Mouse (Mus musculus): ENCODE measurements around the gene Ankrd52. TPM values are rescaled to one million over a fixed set of nuclear protein-coding genes. Genes with fewer than 3 reads are reported as not detected.
A peak's percentile ranks its signal among the peaks of the same experiment; 100 is the strongest.

The Ankrd52 gene
- total and polyA plus RNA-seq, 3 experiments = 4.3 to 51.0 (median 15.3) TPM

GRCm38 (mm10) chr10:128438675-128439279 lies 61.9 kb downstream of the Ankrd52 start:
- DNase-seq (ENCODE audit: extremely low read depth) = peak; percentile 35
- in situ Hi-C loops (cut with MboI; ENCODE audit: low pct_ligation_motif_present, low pct_unique_long_range_greater_than_20kb, low sequenced_read_pairs) (no loop called here), dilution Hi-C loops (cut with MboI; ENCODE audit: extremely low pct_ligation_motif_present, extremely low pct_unique_long_range_greater_than_20kb, low sequenced_read_pairs) (no loop called here)
- no peak overlapping the region for H3K4me2 ChIP-seq (ENCODE audit: insufficient read depth, low read depth, poor library complexity, severe bottlenecking)
- no peaks in the 10 kb centered on the region for H3K79me2 ChIP-seq (replicated peaks; ENCODE audit: control insufficient read depth, extremely low read depth, insufficient read depth, poor library complexity, severe bottlenecking)
- peaks cover 51 to 84% of the 10 kb centered on the region in 2 experiments for H3K36me3 ChIP-seq (replicated peaks in 1 of 2; ENCODE audit: control insufficient read depth in 1 of 2, insufficient read depth in 1 of 2, low read length in 1 of 2)
- no peak overlapping the region for H3K27ac ChIP-seq (ENCODE audit: insufficient read depth, low read depth)
- no peak overlapping the region for H3K4me3 ChIP-seq (replicated peaks in 1 of 3; ENCODE audit: low read depth in 2 of 3, low read length in 2 of 3, poor library complexity in 1 of 3)
- H3K27me3 ChIP-seq (replicated peaks) = no peaks in the 10 kb centered on the region
- TF ChIP-seq IRF4 (IDR thresholded peaks at IDR 0.05; ENCODE audit: low read depth, low read length) (no peak), BHLHE40 (IDR thresholded peaks at IDR 0.05; ENCODE audit: low read depth, low read length) (no peak), MXI1 (IDR thresholded peaks at IDR 0.05; ENCODE audit: low read depth, low read length) (no peak), JUN (IDR thresholded peaks at IDR 0.05; ENCODE audit: insufficient read depth, low read depth, low read length) (no peak), HCFC1 (IDR thresholded peaks at IDR 0.05; ENCODE audit: low read depth, low read length) (no peak), RCOR1 (conservative IDR thresholded peaks at IDR 0.05; ENCODE audit: low read depth, low read length) (no peak), TCF12 (IDR thresholded peaks at IDR 0.05; ENCODE audit: low read depth, low read length) (no peak), KAT2A (IDR thresholded peaks at IDR 0.05; ENCODE audit: insufficient replicate concordance, low read length) (no peak), SIN3A (IDR thresholded peaks at IDR 0.05; ENCODE audit: low read length) (no peak), SMC3 (IDR thresholded peaks at IDR 0.05; ENCODE audit: low read depth, low read length) (no peak), CHD2 (IDR thresholded peaks at IDR 0.05; ENCODE audit: low read length) (no peak), ZNF384 (IDR thresholded peaks at IDR 0.05; ENCODE audit: low read depth, low read length) (no peak)
- H3K9me3 ChIP-seq (replicated peaks; ENCODE audit: low read length) = no peaks in the 10 kb centered on the region
- no peak overlapping the region for H3K9ac ChIP-seq (ENCODE audit: insufficient read depth, low read depth)
- peaks cover 5 to 32% of the 10 kb centered on the region in 2 experiments for H3K4me1 ChIP-seq (ENCODE audit: control insufficient read depth in 1 of 2, insufficient read depth in 2 of 2)

- Histone ChIP-seq H3K79me2 (replicated peaks; ENCODE audit: control insufficient read depth, extremely low read depth, insufficient read depth, poor library complexity, severe bottlenecking) (no peaks in the 10 kb centered on the region), H3K9ac (ENCODE audit: insufficient read depth, low read depth) (no peak overlapping the region), H3K9me3 (replicated peaks; ENCODE audit: low read length) (no peaks in the 10 kb centered on the region), H3K4me3 (replicated peaks in 1 of 3; ENCODE audit: low read depth in 2 of 3, low read length in 2 of 3, poor library complexity in 1 of 3) (no peak overlapping the region), H3K36me3 (replicated peaks in 1 of 2; ENCODE audit: control insufficient read depth in 1 of 2, insufficient read depth in 1 of 2, low read length in 1 of 2) (peaks cover 44 to 74% of the 10 kb centered on the region in 2 experiments), H3K4me1 (ENCODE audit: control insufficient read depth in 1 of 2, insufficient read depth in 2 of 2) (peaks cover 0 to 18% of the 10 kb centered on the region in 2 experiments; a peak in 2 of 4 replicates), H3K27ac (ENCODE audit: insufficient read depth, low read depth) (no peak overlapping the region), H3K4me2 (ENCODE audit: insufficient read depth, low read depth, poor library complexity, severe bottlenecking) (no peak overlapping the region), H3K27me3 (replicated peaks) (no peaks in the 10 kb centered on the region)
- dilution Hi-C loops (cut with MboI; ENCODE audit: extremely low pct_ligation_motif_present, extremely low pct_unique_long_range_greater_than_20kb, low sequenced_read_pairs) = no loop called here
- TF ChIP-seq ELF1 (IDR thresholded peaks at IDR 0.05; ENCODE audit: low read depth, low read length) (no peak), RAD21 (IDR thresholded peaks at IDR 0.05; ENCODE audit: low read depth, low read length) (peak; percentile 59), CHD2 (IDR thresholded peaks at IDR 0.05; ENCODE audit: low read length) (no peak), RCOR1 (conservative IDR thresholded peaks at IDR 0.05; ENCODE audit: low read depth, low read length) (no peak), MAZ (IDR thresholded peaks at IDR 0.05; ENCODE audit: low read depth, low read length) (no peak), PAX5 (IDR thresholded peaks at IDR 0.05; ENCODE audit: low read length) (no peak), MAX (IDR thresholded peaks at IDR 0.05; ENCODE audit: low read length) (no peak), HCFC1 (IDR thresholded peaks at IDR 0.05; ENCODE audit: low read depth, low read length) (no peak), CTCF (conservative IDR thresholded peaks at IDR 0.05 in 1 of 2, IDR thresholded peaks at IDR 0.05 in 1 of 2; ENCODE audit: low read depth in 2 of 2, low read length in 2 of 2) (peak in 1 of 2 experiments; percentile 62; a peak in 3 of 4 replicates), BHLHE40 (IDR thresholded peaks at IDR 0.05; ENCODE audit: low read depth, low read length) (no peak)
- no peak for DNase-seq (ENCODE audit: extremely low read depth)
- in situ Hi-C loops (cut with MboI; ENCODE audit: low pct_ligation_motif_present, low pct_unique_long_range_greater_than_20kb, low sequenced_read_pairs) = no loop called here
Measured at GRCm38 (mm10) chr10:128440407-128440806, 63.5 kb downstream of the Ankrd52 start.
